Mouse (Mus musculus): ENCODE measurements around the gene Ccpg1.

DNA sequence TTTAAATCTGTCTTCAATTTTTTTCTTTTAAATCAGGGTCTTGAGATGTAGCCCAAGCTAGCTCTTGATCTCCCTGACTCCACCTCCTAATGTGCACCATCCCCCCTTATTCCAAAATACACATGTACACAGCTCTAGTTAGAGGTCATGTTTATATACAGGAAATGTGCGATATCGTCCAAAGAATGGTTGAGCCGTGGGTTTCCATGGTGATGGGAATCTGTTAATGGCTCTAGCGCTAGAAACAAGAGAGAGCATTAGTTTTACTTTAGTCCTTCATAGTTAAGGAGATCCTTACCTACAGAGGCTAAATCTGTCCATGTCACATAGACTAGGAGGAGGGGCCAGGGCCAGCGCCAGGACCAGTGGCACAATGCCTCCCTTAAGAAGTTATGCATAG, 64.6 kb downstream of the Ccpg1 start:
- TF ChIP-seq EP300 (IDR thresholded peaks at IDR 0.05; ENCODE audit: low read depth) (no peak), CTCF (IDR thresholded peaks at IDR 0.05; ENCODE audit: low read depth) (no peak)

Data from liver, embryonic 14.5 days (tissue).